Mouse (Mus musculus): ENCODE measurements at regions not wholly inside any gene's neighbourhood (a gene's known extent, or its start where the extent isn't known, plus 50 kb on each side); places are given as distances from the start of the nearest gene placed in this dataset.

DNA sequence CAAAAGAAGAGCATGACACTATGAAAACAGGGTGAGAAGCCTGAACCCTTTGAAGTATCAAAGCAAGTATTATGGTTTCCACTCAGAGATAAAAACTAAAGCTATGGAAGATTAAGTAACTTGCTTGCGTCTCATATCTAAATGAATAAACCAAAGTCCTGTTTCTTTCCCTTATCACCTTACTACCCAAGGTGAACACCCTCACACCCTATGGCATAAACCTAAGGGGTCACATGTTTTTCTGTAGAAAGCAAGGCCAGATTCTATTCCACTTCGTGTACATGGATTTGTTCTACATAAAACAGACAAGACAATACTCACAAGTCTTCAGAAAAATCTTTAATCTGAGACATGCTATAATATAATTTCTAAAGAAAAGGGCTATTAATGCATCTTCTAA lies 629.6 kb upstream of the Adgra3 start:
- TF ChIP-seq MAFK (IDR thresholded peaks at IDR 0.05; ENCODE audit: insufficient read depth, low read depth, low read length) = no peak
- no peak for TF ChIP-seq ZC3H11A (IDR thresholded peaks at IDR 0.05; ENCODE audit: borderline replicate concordance, low read depth, low read length)
